Comparison of ENCODE assay signal across 8 mouse cellular contexts in the genomic region with DNA sequence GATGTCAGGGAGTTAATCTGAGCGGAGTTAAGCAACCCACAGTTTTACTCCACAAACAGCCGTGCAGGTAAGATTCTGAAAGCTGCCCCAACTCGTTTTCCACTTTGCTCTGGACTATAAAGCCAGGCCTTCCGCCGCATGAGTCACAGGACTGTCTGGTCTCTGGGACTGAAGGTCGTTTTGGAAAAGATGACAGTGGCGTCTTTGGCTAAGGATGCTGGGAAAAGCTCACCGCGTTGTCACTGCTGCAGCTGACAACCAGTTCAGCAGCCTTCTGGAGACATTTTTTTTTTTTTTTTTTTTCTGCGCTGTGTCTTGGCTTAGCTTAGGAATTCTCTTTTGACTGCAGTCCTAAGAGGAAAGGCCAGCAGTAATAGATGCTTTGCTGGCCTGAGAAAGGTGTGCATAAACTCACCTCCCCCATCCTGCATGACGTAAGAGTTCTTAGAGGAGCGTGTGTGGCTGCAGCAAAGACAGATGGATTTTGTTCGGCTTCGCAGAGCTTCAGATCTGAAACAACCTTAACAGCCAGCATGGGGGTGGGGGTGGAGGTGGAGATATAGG. TPM values are rescaled to one million over a fixed set of nuclear protein-coding genes. Genes with fewer than 3 reads are reported as not detected.
DNase-seq lines count a peak whose midpoint lies in the region; ATAC-seq and TF ChIP-seq lines count a peak whose summit lies in the region.

No protein-coding gene starts in this region.

- peak overlapping the region; percentile 1 for H3K4me3 ChIP-seq in gastrocnemius, adult 2 months
- no peak overlapping the region for H3K4me3 ChIP-seq in kidney, embryonic 16.5 days (ENCODE audit: low read length)
- no peak overlapping the region for H3K4me3 ChIP-seq in neural tube, embryonic 14.5 days (ENCODE audit: low read depth, low read length)

- H3K27me3 ChIP-seq in kidney, embryonic 16.5 days (ENCODE audit: insufficient read depth, low read length): no peaks in the 10 kb centered on the region
- H3K27me3 ChIP-seq in neural tube, embryonic 14.5 days (ENCODE audit: control insufficient read depth, insufficient read depth, low read length): no peaks in the 10 kb centered on the region

- no peaks in the 10 kb centered on the region for H3K9me3 ChIP-seq in kidney, embryonic 16.5 days (ENCODE audit: low read length)
- no peaks in the 10 kb centered on the region for H3K9me3 ChIP-seq in neural tube, embryonic 14.5 days (ENCODE audit: control insufficient read depth, low read length)

- intact Hi-C loops in gastrocnemius, adult 2 months (cut with DNase I): no loop called here

- H3K27ac ChIP-seq in gastrocnemius, adult 2 months: peak overlapping the region; percentile 92
- H3K27ac ChIP-seq in kidney, embryonic 16.5 days (ENCODE audit: low read length): peak overlapping the region; percentile 77
- H3K27ac ChIP-seq in neural tube, embryonic 14.5 days (ENCODE audit: low read depth, low read length): peak overlapping the region; percentile 62

- H3K36me3 ChIP-seq in kidney, embryonic 16.5 days (ENCODE audit: insufficient read depth, low read length): no peaks in the 10 kb centered on the region
- no peaks in the 10 kb centered on the region for H3K36me3 ChIP-seq in neural tube, embryonic 14.5 days (ENCODE audit: control insufficient read depth, insufficient read depth, low read length)

- WGBS in kidney, embryonic 16.5 days: 28% methylated on average over 14 of the region's 14 CpGs
- 50% methylated on average over 14 of the region's 14 CpGs for WGBS in neural tube, embryonic 14.5 days

- DNase-seq in gastrocnemius, adult 2 months: peak; percentile 64
- no peak for DNase-seq in gastrocnemius, postnatal 4 days (ENCODE audit: low spot score in 2 of 2)
- DNase-seq in 3T3-L1 (ENCODE audit: low read depth, low spot score): peak; percentile 45
- DNase-seq in adrenal gland, postnatal 10 days: peak; percentile 72
- DNase-seq in gastrocnemius, postnatal 25 days: peak; percentile 44
- no peak for DNase-seq in B cell, adult 2 months

- ATAC-seq in kidney, embryonic 16.5 days (ENCODE audit: low FRiP score, low TSS enrichment): no peak
- peak; percentile 38; the same call in 1 of the 2 replicates for ATAC-seq in neural tube, embryonic 14.5 days (ENCODE audit: low read depth)

- no peak for TF ChIP-seq CTCF in gastrocnemius, adult 2 months (IDR thresholded peaks at IDR 0.05)

- H3K9ac ChIP-seq in kidney, embryonic 16.5 days (replicated peaks; ENCODE audit: low read length): peak overlapping the region; percentile 22; the same call in 1 of the 2 replicates
- 0 out of 2 replicates have a peak overlapping the region, but pooled peaks have one; percentile 21 for H3K9ac ChIP-seq in neural tube, embryonic 14.5 days (replicated peaks; ENCODE audit: low read depth, low read length)

- H3K4me1 ChIP-seq in kidney, embryonic 16.5 days (ENCODE audit: insufficient read depth, low read length): peaks cover 38% of the 10 kb centered on the region
- peaks cover 5% of the 10 kb centered on the region; the same call in 1 of the 2 replicates for H3K4me1 ChIP-seq in neural tube, embryonic 14.5 days (ENCODE audit: control insufficient read depth, insufficient read depth, low read length)

- H3K4me2 ChIP-seq in kidney, embryonic 16.5 days (replicated peaks; ENCODE audit: low read depth, low read length): peak overlapping the region; percentile 19; the same call in 1 of the 2 replicates
- H3K4me2 ChIP-seq in neural tube, embryonic 14.5 days (ENCODE audit: low read depth, low read length): peak overlapping the region; percentile 20; the same call in 1 of the 2 replicates

RNA-seq across cellular contexts. Expression of a gene that starts 47.7 kb away (rescaled TPM):
- 10 to 100 TPM; 40.7 to 48.4 TPM for total RNA-seq in gastrocnemius, adult 2 months (2021)
- total RNA-seq in gastrocnemius, postnatal 4 days (2021): 10 to 100 TPM; 54.1 to 72.1 TPM
- 10 to 100 TPM; 42.8 to 62.0 TPM for total RNA-seq in adrenal gland, postnatal 10 days (2021)
- total RNA-seq in gastrocnemius, postnatal 25 days (2021): 10 to 100 TPM; 30.2 to 38.4 TPM
- 45.3 and 59.0 TPM in 2 replicates for polyA plus RNA-seq in kidney, embryonic 16.5 days (2015; fragmentation: Nextera tagmentation; extraction: Ambion mirVana)
- 41.8 and 45.5 TPM in 2 replicates for polyA plus RNA-seq in neural tube, embryonic 14.5 days (2014; fragmentation: Nextera tagmentation; extraction: Ambion mirVana)

Comparison
In these comparisons a context has a peak if more than half of its experiments do, and no peak if none do; other contexts are left out.
1. DNase-seq: peak in gastrocnemius, adult 2 months (single experiment), 3T3-L1 (single experiment), adrenal gland, postnatal 10 days (single experiment) and gastrocnemius, postnatal 25 days (single experiment); none in gastrocnemius, postnatal 4 days (0 of 2) and B cell, adult 2 months (0 of 2).
2. Peak in every context shown above with its lines, with median percentiles within 50 percentile points of each other: H3K27ac ChIP-seq.